7 mouse cellular contexts compared by ENCODE assay signal in the genomic region with DNA sequence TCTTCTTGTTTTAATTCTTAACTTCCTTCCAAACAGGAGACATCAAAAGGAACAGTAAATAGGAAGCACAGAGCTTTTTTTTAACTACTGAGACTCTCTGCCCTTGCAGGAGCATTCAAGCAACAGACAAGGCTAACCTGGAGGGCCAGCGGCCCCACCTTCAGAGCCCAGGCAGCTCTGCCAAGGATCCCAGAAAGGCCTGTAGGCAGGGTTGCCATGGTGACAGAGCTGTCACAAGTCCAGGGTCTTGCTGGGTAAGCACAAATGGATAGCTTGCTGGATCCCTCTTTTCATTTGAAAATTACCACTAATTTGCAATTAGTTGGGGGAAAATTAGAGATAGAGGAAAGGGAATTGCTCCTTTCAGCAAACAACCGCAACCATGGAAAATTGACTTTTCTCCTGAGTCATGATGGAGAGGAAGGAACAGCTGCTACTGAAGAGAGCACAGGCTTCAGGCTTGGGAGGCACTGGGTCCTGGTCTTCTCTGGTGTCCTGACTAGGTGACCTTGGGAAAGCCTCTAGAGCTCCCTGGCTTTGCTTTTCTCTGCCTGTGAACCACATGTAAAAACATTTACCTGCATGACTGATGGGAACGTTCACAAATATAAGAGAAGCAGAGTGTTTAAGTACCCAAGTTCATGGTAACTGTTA.
DNase-seq lines count a peak whose midpoint lies in the region; ATAC-seq and TF ChIP-seq lines count a peak whose summit lies in the region.

No protein-coding gene starts in this region.

- 0 out of 2 replicates have a peak, but pooled peaks cover 4% of the 10 kb centered on the region for H3K4me1 ChIP-seq in embryonic facial prominence, embryonic 14.5 days (ENCODE audit: control insufficient read depth, insufficient read depth, low read length)
- H3K4me1 ChIP-seq in midbrain, postnatal 0 days (ENCODE audit: insufficient read depth, low read length) = peaks cover 5% of the 10 kb centered on the region; the same call in 1 of the 2 replicates
- no peaks in the 10 kb centered on the region for H3K4me1 ChIP-seq in liver, embryonic 11.5 days (replicated peaks; ENCODE audit: control insufficient read depth, insufficient read depth, low read length)

- H3K27ac ChIP-seq in embryonic facial prominence, embryonic 14.5 days (replicated peaks; ENCODE audit: low read depth, low read length) = no peak overlapping the region
- H3K27ac ChIP-seq in layer of hippocampus, adult 2 months = peak overlapping the region; percentile 78
- no peak overlapping the region for H3K27ac ChIP-seq in midbrain, postnatal 0 days (ENCODE audit: low read depth, low read length)
- no peak overlapping the region for H3K27ac ChIP-seq in liver, embryonic 11.5 days (ENCODE audit: low read depth, low read length)

- ATAC-seq in embryonic facial prominence, embryonic 14.5 days (ENCODE audit: low read depth) = peak; percentile 82; the same call in 1 of the 2 replicates
- ATAC-seq in midbrain, postnatal 0 days (ENCODE audit: low FRiP score) = peak; percentile 75
- no peak for ATAC-seq in liver, embryonic 11.5 days (replicated peaks; ENCODE audit: low FRiP score)

- TF ChIP-seq CTCF in layer of hippocampus, adult 2 months (conservative IDR thresholded peaks at IDR 0.05) = no peak
- TF ChIP-seq CTCF in midbrain, postnatal 0 days (IDR thresholded peaks at IDR 0.05) = no peak

- H3K9me3 ChIP-seq in embryonic facial prominence, embryonic 14.5 days (ENCODE audit: control insufficient read depth, low read length) = no peaks in the 10 kb centered on the region
- no peaks in the 10 kb centered on the region for H3K9me3 ChIP-seq in midbrain, postnatal 0 days (ENCODE audit: low read length)
- no peaks in the 10 kb centered on the region for H3K9me3 ChIP-seq in liver, embryonic 11.5 days (ENCODE audit: control insufficient read depth, low read length)

- WGBS in embryonic facial prominence, embryonic 14.5 days = 35% methylated on average over 3 of the region's 3 CpGs
- 16% methylated on average over 3 of the region's 3 CpGs for WGBS in midbrain, postnatal 0 days
- 73% methylated on average over 3 of the region's 3 CpGs for WGBS in liver, embryonic 11.5 days

- H3K36me3 ChIP-seq in embryonic facial prominence, embryonic 14.5 days (ENCODE audit: control insufficient read depth, insufficient read depth, low read length) = no peaks in the 10 kb centered on the region
- no peaks in the 10 kb centered on the region for H3K36me3 ChIP-seq in midbrain, postnatal 0 days (ENCODE audit: insufficient read depth, low read length)
- H3K36me3 ChIP-seq in liver, embryonic 11.5 days (ENCODE audit: control insufficient read depth, insufficient read depth, low read length) = no peaks in the 10 kb centered on the region

- no peak overlapping the region for H3K4me3 ChIP-seq in embryonic facial prominence, embryonic 14.5 days (ENCODE audit: low read depth, low read length)
- no peak overlapping the region for H3K4me3 ChIP-seq in layer of hippocampus, adult 2 months
- H3K4me3 ChIP-seq in midbrain, postnatal 0 days (ENCODE audit: low read depth, low read length) = no peak overlapping the region
- H3K4me3 ChIP-seq in liver, embryonic 11.5 days (ENCODE audit: low read depth, low read length) = no peak overlapping the region

- DNase-seq in cerebellum, adult 11-12 months = peak; percentile 46
- peak; percentile 77 for DNase-seq in embryonic facial prominence, embryonic 14.5 days (ENCODE audit: low spot score)
- DNase-seq in layer of hippocampus, adult 2 months (ENCODE audit: low spot score in 2 of 2) = peak; percentile 36 to 61
- DNase-seq in midbrain, postnatal 0 days (ENCODE audit: low spot score) = peak; percentile 86
- DNase-seq in urinary bladder, adult 2 months (ENCODE audit: low spot score) = no peak
- DNase-seq in c-Kit-positive CD71-positive TER-119-positive erythroid progenitor cells, embryonic 14.5 days (ENCODE audit: low spot score) = no peak
- no peak for DNase-seq in liver, embryonic 11.5 days (ENCODE audit: low spot score)

- no peak overlapping the region for H3K9ac ChIP-seq in embryonic facial prominence, embryonic 14.5 days (ENCODE audit: low read depth, low read length)
- no peak overlapping the region for H3K9ac ChIP-seq in midbrain, postnatal 0 days (replicated peaks; ENCODE audit: low read length, poor library complexity, severe bottlenecking)
- no peak overlapping the region for H3K9ac ChIP-seq in liver, embryonic 11.5 days (ENCODE audit: low read depth, low read length)

- no peak overlapping the region for H3K4me2 ChIP-seq in embryonic facial prominence, embryonic 14.5 days (ENCODE audit: low read depth, low read length)
- H3K4me2 ChIP-seq in midbrain, postnatal 0 days (ENCODE audit: low read depth, low read length, poor library complexity, severe bottlenecking) = no peak overlapping the region
- H3K4me2 ChIP-seq in liver, embryonic 11.5 days = no peak overlapping the region

- H3K27me3 ChIP-seq in embryonic facial prominence, embryonic 14.5 days (replicated peaks; ENCODE audit: control insufficient read depth, insufficient read depth, low read length) = no peaks in the 10 kb centered on the region
- no peaks in the 10 kb centered on the region for H3K27me3 ChIP-seq in midbrain, postnatal 0 days (ENCODE audit: insufficient read depth, low read length)
- no peaks in the 10 kb centered on the region for H3K27me3 ChIP-seq in liver, embryonic 11.5 days (replicated peaks; ENCODE audit: control insufficient read depth, insufficient read depth, low read length)

Comparison
In these comparisons a context has a peak if more than half of its experiments do, and no peak if none do; other contexts are left out.
1. DNase-seq: peak in cerebellum, adult 11-12 months (single experiment), embryonic facial prominence, embryonic 14.5 days (single experiment), layer of hippocampus, adult 2 months (2 of 2) and midbrain, postnatal 0 days (single experiment); none in urinary bladder, adult 2 months (single experiment), c-Kit-positive CD71-positive TER-119-positive erythroid progenitor cells, embryonic 14.5 days (single experiment) and liver, embryonic 11.5 days (single experiment).